Mouse (Mus musculus) brain, embryonic 18.5 days (tissue): Measurements from ENCODE around the gene Ints6l.
"Not testable (repeated sequence)": the region's sequence is repeated elsewhere in the genome, so short reads cannot be mapped to it uniquely, and the experiment has no call there.

Experiments
- DNase-seq: peaks from one replicate; pipeline ENCODE4 v3.0.0-alpha.2; 2012; ENCODE audit warnings: low read depth, low spot score

Gene Ints6l

GRCm38 (mm10) chrX:56524442-56524841, 69.8 kb downstream of the Ints6l start, which contains the start of gene Gm10477:
Gene Gm10477, plus strand, starts transcription at chrX:56524742.
- DNase-seq = not testable (repeated sequence)

- no peak for DNase-seq
Measured at GRCm38 (mm10) chrX:56531266-56531665, 76.6 kb downstream of the Ints6l start.

GRCm38 (mm10) chrX:56537162-56537561, 82.5 kb downstream of the Ints6l start:
- DNase-seq = no peak

GRCm38 (mm10) chrX:56549506-56549905, 94.8 kb downstream of the Ints6l start, which contains the start of gene Gm648:
Gene Gm648, minus strand, starts transcription at chrX:56549606.
- DNase-seq = no peak

- DNase-seq = no peak
Measured at GRCm38 (mm10) chrX:56553584-56553983, 98.9 kb downstream of the Ints6l start.
